Mouse (Mus musculus) kidney, adult 2 months (tissue): Measurements from ENCODE around the gene Tenm4.

Experiments
- CTCF ChIP-seq: fragments of 200-500 bp; conservative IDR thresholded peaks from 2 replicates; pipeline ENCODE4 v1.5.1; 2011; ENCODE audit warnings: low read depth, mild to moderate bottlenecking, control low read depth, low read length, moderate library complexity, mixed read lengths; ENCODE audit not compliant: insufficient read depth, insufficient read length
- POLR2A ChIP-seq: fragments of 200-500 bp; IDR thresholded peaks from one replicate; pipeline ENCODE4 v1.6.1; 2011; ENCODE audit warnings: low read depth, low read length, control low read depth

DNA sequence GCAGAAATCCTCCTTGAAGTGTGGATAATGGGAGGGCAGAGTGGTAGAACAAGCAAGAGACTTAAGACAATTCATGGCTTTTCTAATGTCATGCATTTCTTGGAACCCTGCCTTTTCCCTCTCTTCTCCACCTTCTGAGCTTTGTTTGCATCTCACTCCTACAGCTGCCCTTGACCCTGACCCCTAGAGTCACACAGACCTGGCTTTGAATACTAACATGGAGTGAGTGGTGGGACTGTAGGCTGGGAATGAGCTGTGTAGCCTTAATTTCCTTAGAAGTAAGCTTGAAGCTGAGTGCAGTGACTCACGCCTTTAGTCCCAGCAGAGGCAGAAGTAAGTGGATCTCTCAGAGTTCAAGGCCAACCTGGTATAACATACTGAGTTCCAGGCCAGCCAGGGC lies 733.9 kb downstream of the Tenm4 start:
- no peak for TF ChIP-seq POLR2A
- TF ChIP-seq CTCF = no peak
